Mouse (Mus musculus): ENCODE results near the gene Ppp1r14c.

DNA sequence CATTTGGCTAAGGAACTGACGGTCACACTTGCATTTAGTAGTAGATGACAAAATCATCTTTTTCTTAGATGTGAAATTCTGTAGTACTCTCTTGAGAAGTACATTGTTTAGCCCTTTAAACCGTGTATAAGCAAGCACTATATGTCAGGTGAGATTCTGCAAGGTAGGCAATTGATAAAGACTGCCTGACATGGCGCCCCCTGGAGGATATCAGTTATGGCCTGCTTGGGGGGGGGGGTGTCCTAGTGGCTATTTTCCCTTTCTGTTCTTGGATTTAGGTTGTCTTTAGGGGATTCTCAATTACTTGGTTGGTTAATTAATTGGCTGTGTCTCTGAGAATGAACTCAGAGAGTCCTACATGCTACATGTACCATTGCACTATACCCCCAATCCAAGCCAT, 31.5 kb downstream of the Ppp1r14c start:
- TF ChIP-seq POLR2A (IDR thresholded peaks at IDR 0.05; ENCODE audit: low read depth, low read length): no peak
- no peak for TF ChIP-seq EP300 (IDR thresholded peaks at IDR 0.05; ENCODE audit: low read length)
- no peak for TF ChIP-seq CHD2 (IDR thresholded peaks at IDR 0.05; ENCODE audit: low read length)
- no peak for TF ChIP-seq MXI1 (IDR thresholded peaks at IDR 0.05; ENCODE audit: low read depth, low read length)
